Mouse (Mus musculus): ENCODE data around the gene Fbrsl1. TPM values are rescaled to one million over a fixed set of nuclear protein-coding genes. Genes with fewer than 3 reads are reported as not detected.

The Fbrsl1 gene
- polyA plus RNA-seq, 1 experiment from 2014 or later: 4.1 TPM

DNA sequence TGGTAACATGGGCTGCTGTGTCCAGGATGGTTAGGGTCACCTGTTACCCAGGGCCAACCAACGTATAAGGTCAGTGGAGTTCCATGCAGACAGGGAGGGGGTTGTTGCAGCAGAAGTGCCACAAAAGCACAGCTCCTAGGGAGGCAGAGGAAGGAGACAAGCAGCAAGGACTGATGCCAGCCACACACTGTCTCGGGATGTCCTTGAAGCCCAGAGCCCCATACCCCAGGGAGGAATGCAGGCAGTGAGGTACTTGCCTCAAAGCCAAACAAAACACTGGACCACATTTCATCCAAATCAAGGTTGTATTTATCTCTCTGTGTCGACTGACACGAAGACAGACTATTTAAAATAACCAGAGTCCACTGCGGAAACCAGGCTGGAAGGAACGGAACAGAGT is 86.8 kb downstream of the Fbrsl1 start:
- ATAC-seq (ENCODE audit: insufficient read depth): no peak
- WGBS (ENCODE audit: insufficient replicate concordance): 74% methylated on average over 6 of the region's 6 CpGs
- H3K4me3 ChIP-seq (replicated peaks): no peak overlapping the region

DNA sequence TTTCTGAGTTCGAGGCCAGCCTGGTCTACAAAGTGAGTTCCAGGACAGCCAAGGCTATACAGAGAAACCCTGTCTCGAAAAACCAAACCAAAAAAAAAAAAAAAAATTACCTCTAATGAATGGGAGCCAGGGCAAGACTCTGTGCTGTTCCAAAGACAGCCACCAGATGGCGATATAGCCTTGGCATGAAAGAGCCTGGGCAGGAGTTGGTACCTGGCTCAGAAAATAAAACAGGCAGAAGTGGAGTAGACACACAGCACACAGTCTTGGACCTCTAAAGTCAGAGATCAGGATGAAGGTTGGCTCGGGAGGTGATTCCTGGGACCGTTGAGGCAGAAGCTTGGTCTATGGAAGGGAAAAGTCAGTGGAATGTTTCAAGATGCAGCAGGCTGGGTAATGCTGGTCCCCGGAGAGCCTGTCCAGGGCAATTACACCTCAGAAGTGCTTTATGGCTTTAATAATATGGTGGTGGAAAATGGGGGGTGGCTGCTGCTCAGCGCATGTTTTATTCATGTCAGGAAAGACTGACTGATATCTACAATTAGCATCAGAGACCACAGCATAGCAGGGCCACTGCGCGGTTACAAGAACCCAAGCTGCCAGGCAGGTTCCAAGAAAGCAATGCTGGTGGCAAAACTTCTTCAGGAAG is 90.6 kb downstream of the Fbrsl1 start:
- no peaks in the 10 kb centered on the region for H3K9me3 ChIP-seq (replicated peaks)
- H3K36me3 ChIP-seq (replicated peaks): no peaks in the 10 kb centered on the region
- ATAC-seq (ENCODE audit: insufficient read depth): no peak
- H3K4me3 ChIP-seq (replicated peaks): no peak overlapping the region
- WGBS (ENCODE audit: insufficient replicate concordance): 32% methylated on average over 9 of the region's 9 CpGs
- H3K9ac ChIP-seq: no peak overlapping the region
- H3K4me2 ChIP-seq: no peak overlapping the region
- H3K27me3 ChIP-seq: peaks cover 35% of the 10 kb centered on the region
- H3K4me1 ChIP-seq (replicated peaks): no peaks in the 10 kb centered on the region
- H3K27ac ChIP-seq (replicated peaks): no peak overlapping the region

More for the DNA sequence above, 86.8 kb downstream of the Fbrsl1 start:
- no peak overlapping the region for H3K9ac ChIP-seq
- H3K4me1 ChIP-seq (replicated peaks): peaks cover 10% of the 10 kb centered on the region
- 0 out of 2 replicates have a peak, but pooled peaks cover 3% of the 10 kb centered on the region for H3K36me3 ChIP-seq (replicated peaks)
- no peaks in the 10 kb centered on the region for H3K9me3 ChIP-seq (replicated peaks)
- peaks cover 32% of the 10 kb centered on the region for H3K27me3 ChIP-seq
- no peak overlapping the region for H3K27ac ChIP-seq (replicated peaks)
- no peak overlapping the region for H3K4me2 ChIP-seq

DNA sequence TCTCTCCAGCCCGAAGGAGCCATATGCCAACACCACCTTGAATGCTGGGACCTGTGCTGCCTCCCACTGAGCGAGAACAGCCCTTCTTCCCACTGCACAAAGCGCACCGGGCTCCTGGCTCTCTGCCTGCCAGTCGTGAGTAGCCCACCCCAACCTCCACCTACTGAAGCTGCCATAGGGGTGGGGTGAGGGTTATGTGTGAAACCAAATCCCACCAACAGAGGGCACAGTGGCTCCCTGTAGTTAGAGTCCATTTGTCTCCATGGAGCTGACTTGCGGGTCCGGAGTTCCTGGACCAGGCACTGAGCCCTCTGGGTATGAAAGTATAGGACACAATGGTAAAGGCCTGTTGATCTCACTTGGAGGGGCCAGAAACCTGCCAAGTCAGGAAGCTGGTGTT is 93.6 kb downstream of the Fbrsl1 start:
- Histone ChIP-seq H3K27ac (replicated peaks) (no peak overlapping the region), H3K9me3 (replicated peaks) (no peaks in the 10 kb centered on the region), H3K36me3 (replicated peaks) (no peaks in the 10 kb centered on the region), H3K4me3 (replicated peaks) (no peak overlapping the region), H3K4me1 (replicated peaks) (no peaks in the 10 kb centered on the region), H3K4me2 (no peak overlapping the region), H3K9ac (no peak overlapping the region), H3K27me3 (peaks cover 25% of the 10 kb centered on the region)
- WGBS (ENCODE audit: insufficient replicate concordance): 16% methylated on average over 7 of the region's 7 CpGs
- ATAC-seq (ENCODE audit: insufficient read depth): no peak

DNA sequence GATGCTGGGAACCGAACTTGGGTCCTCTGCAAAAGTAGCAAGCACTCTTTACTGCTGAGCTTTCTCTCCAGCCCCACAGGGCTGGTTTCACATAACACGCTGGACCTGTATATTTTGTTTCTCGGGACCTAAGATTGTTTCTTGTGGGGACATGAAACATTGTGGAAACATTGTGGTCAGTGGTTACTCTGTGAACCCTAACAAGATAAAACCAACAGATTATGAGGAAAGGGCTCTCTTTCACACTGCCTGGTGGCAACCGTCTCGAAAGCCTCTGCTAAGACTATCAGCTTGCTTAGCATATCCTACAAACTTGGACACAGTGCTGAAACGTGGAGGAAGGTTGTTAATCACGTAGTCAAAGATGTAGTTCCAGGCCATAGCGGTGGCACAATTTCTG is 101.3 kb downstream of the Fbrsl1 start:
- H3K9me3 ChIP-seq (replicated peaks): no peaks in the 10 kb centered on the region
- 47% methylated on average over 8 of the region's 8 CpGs for WGBS (ENCODE audit: insufficient replicate concordance)
- no peak overlapping the region for H3K9ac ChIP-seq
- no peak overlapping the region for H3K27ac ChIP-seq (replicated peaks)
- ATAC-seq (ENCODE audit: insufficient read depth): no peak
- no peak overlapping the region for H3K4me3 ChIP-seq (replicated peaks)
- no peaks in the 10 kb centered on the region for H3K36me3 ChIP-seq (replicated peaks)
- peaks cover 44% of the 10 kb centered on the region for H3K27me3 ChIP-seq
- H3K4me1 ChIP-seq (replicated peaks): peaks cover 8% of the 10 kb centered on the region
- H3K4me2 ChIP-seq: no peak overlapping the region

DNA sequence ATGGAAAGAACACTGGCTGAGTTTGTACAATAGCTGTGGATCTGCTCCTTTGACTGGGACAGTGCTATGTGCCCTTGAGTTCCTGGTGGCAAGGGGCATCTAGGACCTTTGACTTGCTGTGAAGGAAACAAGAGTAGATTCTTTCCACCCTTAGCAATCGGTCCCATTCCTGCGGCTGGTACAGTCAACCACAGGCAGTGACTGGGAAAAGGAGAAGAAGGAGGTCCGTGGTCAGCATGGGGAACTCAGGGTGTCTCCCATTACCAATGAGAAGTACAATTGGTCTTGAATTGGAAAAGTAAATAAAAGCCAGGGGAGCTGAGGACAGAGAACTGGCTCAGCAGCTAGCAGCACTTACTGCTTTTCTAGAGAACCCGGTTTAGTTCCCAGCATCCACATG is 102.8 kb downstream of the Fbrsl1 start:
- Histone ChIP-seq H3K27ac (replicated peaks) (no peak overlapping the region), H3K9me3 (replicated peaks) (no peaks in the 10 kb centered on the region), H3K4me2 (no peak overlapping the region), H3K36me3 (replicated peaks) (no peaks in the 10 kb centered on the region), H3K4me3 (replicated peaks) (no peak overlapping the region), H3K9ac (no peak overlapping the region), H3K27me3 (peaks cover 58% of the 10 kb centered on the region), H3K4me1 (replicated peaks) (peaks cover 8% of the 10 kb centered on the region)
- WGBS (ENCODE audit: insufficient replicate concordance): 35% methylated on average over 4 of the region's 4 CpGs
- ATAC-seq (ENCODE audit: insufficient read depth): no peak

DNA sequence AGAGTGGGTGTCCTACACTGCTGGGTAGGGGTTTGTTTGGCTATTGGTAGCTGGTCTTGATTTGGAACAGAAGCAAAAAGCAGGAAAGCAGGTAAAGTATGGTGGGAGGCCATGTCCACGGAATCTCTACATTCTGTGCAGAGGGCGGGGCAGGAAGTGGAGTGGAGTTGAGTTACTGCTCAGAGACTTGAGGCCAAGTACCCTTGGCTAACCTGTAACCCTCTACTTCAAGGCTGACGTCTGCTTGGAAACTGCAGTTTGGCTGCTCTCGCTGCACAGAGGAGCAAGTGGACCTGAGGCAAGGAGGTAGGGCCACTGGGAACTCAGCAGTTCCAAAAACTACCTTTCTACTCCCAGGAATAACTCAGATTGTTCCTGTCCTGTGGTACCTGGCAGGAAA is 103.8 kb downstream of the Fbrsl1 start, which contains the start of gene Lrcol1:
Gene Lrcol1 (plus strand): TSS at position 207 of the 400 bp plus-strand sequence.
- Histone ChIP-seq H3K27me3 (peaks cover 55% of the 10 kb centered on the region), H3K4me2 (no peak within 1 kb of the TSS)
- WGBS (ENCODE audit: insufficient replicate concordance): 53% methylated on average over 4 of the region's 4 CpGs

DNA sequence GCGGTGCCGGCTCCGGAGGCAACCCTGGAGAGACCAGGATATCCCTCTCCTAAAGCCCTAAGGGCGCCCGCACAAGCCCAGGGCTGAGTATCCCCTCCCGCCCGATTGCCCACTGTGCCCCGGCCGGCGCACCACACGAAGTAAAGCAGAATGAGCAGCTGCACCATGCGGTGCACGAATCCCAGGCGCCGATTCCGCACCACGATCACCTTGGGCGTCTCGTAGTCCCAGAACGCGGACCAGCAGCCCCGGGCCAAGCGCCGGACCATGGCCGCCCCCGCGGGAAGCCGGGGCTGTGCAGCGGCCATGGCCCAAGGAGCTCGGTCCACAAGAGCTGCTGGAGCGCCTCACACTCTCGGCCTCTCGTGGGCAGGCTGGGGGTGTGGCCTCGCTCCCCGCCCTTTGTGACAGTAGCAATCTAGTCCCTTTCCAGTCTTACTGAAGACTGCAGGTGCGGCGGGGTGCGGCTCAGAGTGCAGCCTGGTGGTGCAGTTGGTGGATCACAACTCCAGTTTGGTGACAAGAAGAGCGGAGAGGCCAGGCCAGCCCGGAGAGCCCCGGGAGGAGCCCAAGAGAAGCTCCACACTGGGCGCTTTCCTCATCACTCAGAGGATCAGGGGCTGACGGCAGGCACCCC is 105.5 kb downstream of the Fbrsl1 start, which contains the start of gene P2rx2:
Gene P2rx2 (minus strand): TSS at position 565 of the 637 bp plus-strand sequence.
- no peak within 1 kb of the TSS for H3K9ac ChIP-seq
- no peaks in the 10 kb centered on the region for H3K9me3 ChIP-seq (replicated peaks)
- no peak within 1 kb of the TSS for H3K27ac ChIP-seq (replicated peaks)
- ATAC-seq (ENCODE audit: insufficient read depth): peak; percentile 13; the same call in 1 of the 2 replicates
- peak within 1 kb of the TSS; percentile 42 for H3K4me3 ChIP-seq (replicated peaks)
- peaks cover 55% of the 10 kb centered on the region for H3K27me3 ChIP-seq
- H3K36me3 ChIP-seq (replicated peaks): peaks cover 11% of the 10 kb centered on the region
- H3K4me1 ChIP-seq (replicated peaks): peaks cover 8% of the 10 kb centered on the region
- peak within 1 kb of the TSS; percentile 67 for H3K4me2 ChIP-seq
- 2% methylated on average over 43 of the region's 43 CpGs for WGBS (ENCODE audit: insufficient replicate concordance)

More for the DNA sequence above, 103.8 kb downstream of the Fbrsl1 start, which contains the start of gene Lrcol1:
- ATAC-seq (ENCODE audit: insufficient read depth): no peak
- Histone ChIP-seq H3K36me3 (replicated peaks) (no peaks in the 10 kb centered on the region), H3K4me1 (replicated peaks) (peaks cover 8% of the 10 kb centered on the region), H3K9ac (no peak within 1 kb of the TSS), H3K4me3 (replicated peaks) (no peak within 1 kb of the TSS), H3K27ac (replicated peaks) (no peak within 1 kb of the TSS), H3K9me3 (replicated peaks) (no peaks in the 10 kb centered on the region)

DNA sequence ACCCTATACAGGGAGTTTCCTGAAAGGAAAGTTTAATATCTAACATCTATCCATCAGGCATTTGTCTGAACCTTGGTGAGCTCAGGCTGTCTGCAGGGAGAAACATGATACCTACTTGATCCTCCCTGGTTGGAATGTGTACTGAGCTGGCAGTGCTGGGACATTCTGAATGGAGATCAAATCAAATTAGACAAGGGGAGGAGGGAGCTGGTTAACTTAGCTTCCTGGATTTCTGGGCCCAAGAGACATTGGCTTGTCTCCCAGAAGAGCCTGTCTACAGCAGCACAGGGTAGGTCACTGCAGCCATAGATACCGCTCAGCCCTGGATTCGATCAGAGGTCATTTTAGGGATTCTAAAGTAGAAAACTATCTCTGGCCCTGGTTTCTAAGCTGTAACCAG is 109.5 kb downstream of the Fbrsl1 start:
- WGBS (ENCODE audit: insufficient replicate concordance): 82% methylated on average over 2 of the region's 2 CpGs
- H3K36me3 ChIP-seq (replicated peaks): peaks cover 50% of the 10 kb centered on the region

DNA sequence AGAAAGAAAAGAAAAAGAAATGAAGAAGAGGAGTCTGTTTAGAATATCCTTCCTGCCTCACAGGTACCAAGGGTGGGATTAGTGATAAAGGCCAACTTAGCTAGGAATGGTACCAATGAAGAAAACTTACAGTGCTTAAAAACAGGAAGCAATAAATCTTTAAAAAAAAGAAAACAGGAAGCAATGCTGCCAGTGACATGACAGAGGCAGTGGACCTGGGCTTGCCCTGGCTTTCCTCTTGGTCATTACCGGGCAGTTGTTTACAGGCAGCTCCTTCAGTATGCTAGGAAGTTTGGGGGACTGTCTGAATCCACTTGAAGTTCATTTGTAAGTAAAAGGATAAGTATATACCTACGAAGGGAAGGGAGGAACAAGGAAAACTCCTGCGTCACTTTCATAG is 117.8 kb downstream of the Fbrsl1 start:
- Histone ChIP-seq H3K36me3 (replicated peaks) (peaks cover 92% of the 10 kb centered on the region), H3K4me3 (replicated peaks) (no peak overlapping the region), H3K27ac (replicated peaks) (no peak overlapping the region), H3K4me2 (no peak overlapping the region), H3K4me1 (replicated peaks) (no peaks in the 10 kb centered on the region), H3K9ac (no peak overlapping the region), H3K27me3 (no peaks in the 10 kb centered on the region), H3K9me3 (replicated peaks) (no peaks in the 10 kb centered on the region)
- ATAC-seq (ENCODE audit: insufficient read depth): no peak
- 54% methylated on average over 3 of the region's 3 CpGs for WGBS (ENCODE audit: insufficient replicate concordance)

More for the DNA sequence above, 109.5 kb downstream of the Fbrsl1 start:
- H3K27ac ChIP-seq (replicated peaks): no peak overlapping the region
- H3K4me1 ChIP-seq (replicated peaks): peaks cover 8% of the 10 kb centered on the region
- ATAC-seq (ENCODE audit: insufficient read depth): no peak
- no peaks in the 10 kb centered on the region for H3K9me3 ChIP-seq (replicated peaks)
- no peak overlapping the region for H3K4me2 ChIP-seq
- H3K27me3 ChIP-seq: peaks cover 32% of the 10 kb centered on the region
- no peak overlapping the region for H3K9ac ChIP-seq
- no peak overlapping the region for H3K4me3 ChIP-seq (replicated peaks)

DNA sequence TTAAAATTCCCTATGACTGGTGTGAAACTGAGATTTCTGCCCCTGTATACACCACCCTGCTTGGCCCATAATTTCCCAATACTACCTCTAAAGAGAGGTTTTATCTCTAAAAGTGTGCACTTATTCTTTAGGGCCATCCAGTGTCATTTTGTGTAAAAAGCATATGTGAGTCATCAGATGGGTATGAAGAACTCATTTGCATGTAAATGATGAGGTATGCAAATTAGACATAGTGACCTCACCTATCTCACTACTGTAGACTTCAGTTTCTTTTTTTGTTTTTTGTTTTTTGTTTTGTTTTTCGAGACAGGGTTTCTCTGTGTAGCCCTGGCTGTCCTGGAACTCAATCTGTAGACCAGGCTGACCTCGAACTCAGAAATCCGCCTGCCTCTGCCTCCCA is 135.2 kb downstream of the Fbrsl1 start:
- H3K9me3 ChIP-seq (replicated peaks): no peaks in the 10 kb centered on the region
- no peak overlapping the region for H3K4me2 ChIP-seq
- H3K36me3 ChIP-seq (replicated peaks): peaks cover 90% of the 10 kb centered on the region
- no peaks in the 10 kb centered on the region for H3K27me3 ChIP-seq
- no peak overlapping the region for H3K9ac ChIP-seq
- H3K4me1 ChIP-seq (replicated peaks): no peaks in the 10 kb centered on the region
- 86% methylated on average over 3 of the region's 3 CpGs for WGBS (ENCODE audit: insufficient replicate concordance)
- ATAC-seq (ENCODE audit: insufficient read depth): no peak
- H3K4me3 ChIP-seq (replicated peaks): no peak overlapping the region
- H3K27ac ChIP-seq (replicated peaks): no peak overlapping the region
